Mouse (Mus musculus) embryonic fibroblast, embryonic 13.5 days (primary cell): ENCODE results near the gene Dennd1a. TPM values are rescaled to one million over a fixed set of nuclear protein-coding genes. Genes with fewer than 3 reads are reported as not detected.

Source experiments
- H3K27ac ChIP-seq: 2 replicates; pipeline ENCODE4 v1.5.1; 2012; ENCODE audit warnings: low read length, control low read depth, inconsistent platforms; ENCODE audit not compliant: insufficient read depth
- H3K4me1 ChIP-seq: 2 replicates; pipeline ENCODE4 v1.6.1; 2011; ENCODE audit warnings: low read length; ENCODE audit not compliant: control insufficient read depth, insufficient read depth
- H3K4me3 ChIP-seq: 2 replicates; pipeline ENCODE4 v1.5.1; 2011; ENCODE audit warnings: mild to moderate bottlenecking, control low read depth, low read length; ENCODE audit not compliant: insufficient read depth
- CTCF ChIP-seq: IDR thresholded peaks from 2 replicates; pipeline ENCODE4 v1.5.1; 2011; ENCODE audit warnings: mild to moderate bottlenecking, control low read depth, low read length, moderate library complexity, borderline replicate concordance; ENCODE audit not compliant: insufficient read depth
- POLR2A ChIP-seq: IDR thresholded peaks from 2 replicates; pipeline ENCODE4 v1.6.1; 2011; ENCODE audit warnings: low read depth, mild to moderate bottlenecking, control low read depth, low read length, moderate library complexity
- polyA plus RNA-seq: library from polyadenylated mRNA; stranded (reverse); fragments of >200 nt; gene quantifications from 2 replicates; pipeline ENCODE4 v1.2.4, GENCODE M21; 2011; ENCODE audit warnings: low read depth; ENCODE audit not compliant: missing spikeins, insufficient read length

The Dennd1a gene
- polyA plus RNA-seq, 1 experiment: 25.7 TPM

DNA sequence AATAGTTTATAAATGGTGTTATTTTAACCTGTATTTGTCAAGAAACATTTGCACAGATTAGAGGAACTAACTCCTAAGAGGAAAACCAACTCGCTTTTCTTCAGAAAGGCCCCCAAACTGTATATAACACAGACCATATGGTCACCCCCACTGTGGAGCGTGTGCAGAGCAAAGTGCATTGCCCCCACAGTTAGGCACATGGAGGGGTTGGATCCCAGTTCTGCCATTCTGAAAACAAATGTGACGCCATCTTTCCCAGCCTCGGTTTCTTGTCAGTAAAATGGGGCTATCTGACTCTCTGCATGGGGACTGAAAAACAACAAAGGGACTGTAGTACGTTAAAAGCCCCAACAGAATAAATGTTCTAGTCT is 361.1 kb downstream of the Dennd1a start:
- H3K27ac ChIP-seq: no peak overlapping the region
- H3K4me1 ChIP-seq: no peaks in the 10 kb centered on the region
- H3K4me3 ChIP-seq: no peak overlapping the region
- TF ChIP-seq CTCF: no peak
- no peak for TF ChIP-seq POLR2A

- H3K4me3 ChIP-seq: no peak overlapping the region
- no peak for TF ChIP-seq POLR2A
- peak; percentile 68; the same call in 1 of the 2 replicates for TF ChIP-seq CTCF
- H3K27ac ChIP-seq: no peak overlapping the region
- no peaks in the 10 kb centered on the region for H3K4me1 ChIP-seq
Observed at GRCm38 (mm10) chr2:37925413-37926132, 361.6 kb downstream of the Dennd1a start.

DNA sequence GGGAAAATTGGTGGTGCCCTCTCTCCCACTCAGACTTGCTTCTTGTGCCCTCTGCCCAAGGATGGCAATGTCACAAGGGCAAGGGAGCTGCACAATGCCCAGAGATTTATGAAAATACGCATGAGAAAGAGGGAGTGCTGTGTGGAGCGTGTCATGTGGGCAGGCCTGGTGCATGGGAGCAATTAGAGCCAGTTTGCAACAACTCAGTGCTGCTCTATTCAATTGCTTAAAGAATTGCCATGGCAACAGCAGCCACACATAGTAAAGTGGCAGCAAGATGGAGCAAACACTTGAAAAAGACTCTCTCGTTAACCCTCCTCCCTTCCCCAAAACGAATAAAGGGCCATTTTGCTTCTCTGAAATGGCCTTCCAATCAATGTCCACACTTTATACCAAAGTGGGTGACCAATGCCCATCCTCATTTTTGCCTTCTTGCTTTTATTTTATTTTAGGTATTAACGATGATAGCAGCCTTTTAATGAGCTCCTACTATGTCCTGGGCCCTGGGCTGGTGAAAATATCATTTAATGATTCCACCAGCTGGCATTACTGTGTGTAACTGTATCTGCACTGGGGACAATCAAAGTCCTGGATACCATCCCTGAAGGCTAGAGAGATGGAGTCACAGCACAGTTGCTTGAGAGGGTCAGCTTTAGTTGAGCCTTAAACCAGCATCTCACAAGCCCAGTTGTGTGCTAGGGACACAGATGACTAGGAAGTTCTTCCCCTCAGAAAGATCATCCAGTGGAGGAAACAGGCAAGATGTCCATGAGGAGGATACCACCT is 378.3 kb downstream of the Dennd1a start:
- H3K4me3 ChIP-seq: no peak overlapping the region
- no peak overlapping the region for H3K27ac ChIP-seq
- TF ChIP-seq CTCF (no peak), POLR2A (no peak)
- no peaks in the 10 kb centered on the region for H3K4me1 ChIP-seq

- Histone ChIP-seq H3K4me1 (no peaks in the 10 kb centered on the region), H3K4me3 (no peak overlapping the region), H3K27ac (no peak overlapping the region)
- no peak for TF ChIP-seq CTCF
- TF ChIP-seq POLR2A: no peak
Observed at GRCm38 (mm10) chr2:37908296-37908695, 378.9 kb downstream of the Dennd1a start.

GRCm38 (mm10) chr2:37906261-37906660 is 380.9 kb downstream of the Dennd1a start:
- Histone ChIP-seq H3K4me3 (no peak overlapping the region), H3K4me1 (no peaks in the 10 kb centered on the region), H3K27ac (no peak overlapping the region)
- TF ChIP-seq POLR2A: no peak
- no peak for TF ChIP-seq CTCF

DNA sequence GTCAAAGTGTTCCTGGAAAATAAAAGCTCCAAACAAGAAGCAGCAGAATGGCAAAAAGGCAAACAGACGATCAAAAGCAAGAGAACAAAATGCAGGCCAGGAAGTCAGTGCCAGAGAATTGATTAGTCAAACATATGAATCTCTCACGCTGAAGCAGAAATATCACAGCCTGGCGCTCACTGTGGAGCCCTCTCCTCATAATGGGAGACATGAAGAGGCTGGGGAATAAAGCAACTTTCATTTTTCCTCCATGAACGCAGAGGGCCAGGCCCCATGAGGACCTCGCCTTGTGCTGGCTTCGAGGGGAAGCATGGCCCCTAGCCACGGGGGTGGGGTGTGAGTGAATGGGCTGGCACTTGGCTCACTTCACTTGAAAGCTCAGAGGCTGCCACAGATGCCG is 383.9 kb downstream of the Dennd1a start:
- Histone ChIP-seq H3K27ac (no peak overlapping the region), H3K4me3 (no peak overlapping the region), H3K4me1 (no peaks in the 10 kb centered on the region)
- TF ChIP-seq CTCF: no peak

DNA sequence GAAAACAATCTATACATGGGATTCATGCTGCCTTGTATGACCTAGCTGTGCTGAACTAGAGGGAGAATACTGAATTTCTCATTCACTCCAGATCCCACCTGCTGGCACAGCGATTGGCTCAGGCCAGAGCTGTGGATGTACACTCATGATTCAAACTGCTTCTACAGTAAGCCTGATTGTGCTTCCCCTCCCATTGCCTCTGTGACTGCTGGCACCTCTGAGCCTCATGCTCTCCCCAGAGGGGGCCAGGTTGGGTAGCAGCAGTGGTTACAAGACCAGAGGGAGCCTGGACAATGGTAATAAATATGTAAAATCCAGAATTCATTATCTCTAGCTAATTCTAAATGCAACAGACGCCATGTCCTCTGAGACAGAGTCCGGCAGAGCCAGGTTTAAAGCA is 404.0 kb downstream of the Dennd1a start:
- Histone ChIP-seq H3K27ac (no peak overlapping the region), H3K4me3 (no peak overlapping the region), H3K4me1 (no peaks in the 10 kb centered on the region)
- TF ChIP-seq POLR2A (no peak), CTCF (no peak)

DNA sequence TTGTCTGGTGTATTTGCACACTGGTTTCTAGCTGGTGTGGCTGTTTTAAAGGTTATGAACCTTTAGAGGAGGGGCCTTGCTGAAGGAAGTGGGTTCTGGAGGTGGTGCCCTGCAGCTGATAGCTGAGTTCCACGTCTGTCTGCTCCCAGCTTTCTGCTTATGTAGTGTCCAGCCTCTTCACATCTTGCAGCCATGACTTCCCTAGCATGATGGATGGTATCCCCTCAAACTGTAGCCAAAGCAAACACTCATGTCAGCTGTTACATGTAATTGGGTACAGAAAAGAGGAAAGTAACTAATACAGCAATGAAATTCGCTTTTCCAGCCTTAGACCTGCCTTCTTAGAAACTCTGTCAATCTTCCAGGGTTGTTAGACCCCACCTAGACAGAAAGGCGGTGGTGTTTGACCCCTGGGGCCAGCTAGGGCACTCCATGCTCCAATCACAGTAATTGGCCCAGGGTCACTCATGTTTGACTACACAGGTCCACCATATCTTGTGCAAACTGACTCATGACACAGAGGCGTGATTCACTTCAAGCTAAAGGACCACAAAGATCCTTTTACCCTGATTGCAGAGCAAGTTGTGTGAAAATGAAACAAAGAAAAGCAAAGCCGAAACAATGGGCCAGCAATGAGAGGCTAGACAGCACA is 405.8 kb downstream of the Dennd1a start:
- Histone ChIP-seq H3K27ac (no peak overlapping the region), H3K4me1 (0 out of 2 replicates have a peak, but pooled peaks cover 5% of the 10 kb centered on the region), H3K4me3 (no peak overlapping the region)
- TF ChIP-seq CTCF: no peak
- no peak for TF ChIP-seq POLR2A

DNA sequence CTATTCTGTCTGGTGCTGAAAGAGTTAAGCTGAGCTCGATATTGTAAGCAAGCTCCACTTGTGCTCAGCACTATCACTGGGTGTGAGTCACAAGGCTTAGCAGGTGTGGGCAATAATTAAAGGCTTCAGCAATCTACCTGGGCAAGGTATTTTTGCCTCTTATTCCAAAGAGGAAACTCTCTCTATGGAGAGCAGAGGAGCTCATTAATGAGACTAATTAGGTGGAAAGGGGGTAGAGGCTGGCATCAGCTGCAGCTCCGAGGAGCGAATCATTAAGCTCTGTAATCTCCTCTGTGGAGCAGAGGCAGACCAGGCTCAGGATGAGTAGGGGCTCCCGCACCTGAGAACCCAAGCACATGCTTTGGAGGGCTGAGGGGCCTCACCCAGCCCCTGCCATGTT is 407.5 kb downstream of the Dennd1a start:
- no peak for TF ChIP-seq POLR2A
- TF ChIP-seq CTCF: no peak
- Histone ChIP-seq H3K4me3 (no peak overlapping the region), H3K4me1 (0 out of 2 replicates have a peak, but pooled peaks cover 5% of the 10 kb centered on the region), H3K27ac (no peak overlapping the region)

- H3K4me3 ChIP-seq: no peak overlapping the region
- no peak overlapping the region for H3K27ac ChIP-seq
- TF ChIP-seq POLR2A: no peak
- no peak for TF ChIP-seq CTCF
- 0 out of 2 replicates have a peak, but pooled peaks cover 5% of the 10 kb centered on the region for H3K4me1 ChIP-seq
Observed at GRCm38 (mm10) chr2:37872791-37873190, 414.4 kb downstream of the Dennd1a start.
